Mouse (Mus musculus) common myeloid progenitor, adult 5-6 weeks (primary cell): ENCODE data around the gene Dop1b. TPM values are rescaled to one million over a fixed set of nuclear protein-coding genes. Genes with fewer than 3 reads are reported as not detected.
"Not testable (repeated sequence)": the region's sequence is repeated elsewhere in the genome, so short reads cannot be mapped to it uniquely, and the experiment has no call there.

Source experiments
- ATAC-seq: replicated peaks from 2 replicates; pipeline ENCODE4 v1.8.0; 2016; ENCODE audit warnings: low read depth, mild to moderate bottlenecking, moderate TSS enrichment, inconsistent platforms; ENCODE audit not compliant: poor library complexity, severe bottlenecking
- total RNA-seq: library from RNA; stranded (forward); fragments of 200-1000, 187-1606 nt; gene quantifications from 2 replicates; pipeline ENCODE4 v1.2.3, GENCODE M21; 2017

Dop1b gene
- total RNA-seq, 1 experiment from 2014 or later: 14.2 TPM

DNA sequence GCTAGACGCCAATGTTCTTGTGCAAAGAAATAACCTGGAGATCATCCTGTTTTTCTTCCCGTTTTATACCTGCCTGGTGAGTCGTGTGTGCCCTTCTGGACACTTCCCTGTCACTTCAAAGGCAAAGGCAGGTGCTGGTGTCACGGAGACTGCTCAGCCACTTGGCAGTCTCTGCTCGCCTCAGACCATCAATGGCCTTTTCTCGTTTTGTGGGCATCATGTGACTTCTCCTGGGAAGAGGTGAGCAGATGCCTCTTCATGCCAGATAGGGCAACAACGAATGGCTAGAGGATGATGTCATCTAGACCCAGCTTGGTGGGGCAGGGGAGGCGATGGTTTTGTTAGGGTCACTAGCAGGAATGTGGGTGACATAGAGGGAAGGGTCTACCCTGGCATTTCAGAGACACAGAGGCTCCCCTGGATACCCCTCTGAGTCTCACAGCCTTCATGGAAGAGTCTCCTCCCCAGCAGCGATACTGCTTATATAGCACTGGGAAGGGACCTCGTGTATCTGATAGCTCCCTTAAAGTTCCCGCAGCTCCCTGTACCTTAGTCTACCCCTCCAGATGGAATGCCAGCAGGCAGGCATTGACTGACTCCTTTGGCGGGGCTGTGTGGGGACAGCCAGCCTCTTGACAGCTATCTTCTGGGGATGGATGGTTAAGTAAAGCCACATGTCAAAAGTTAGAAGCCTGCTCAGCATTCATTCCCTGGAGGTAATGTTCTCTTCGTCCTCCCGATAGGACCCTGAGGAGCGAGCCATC, 37.6 kb downstream of the Dop1b start:
- no peak for ATAC-seq

DNA sequence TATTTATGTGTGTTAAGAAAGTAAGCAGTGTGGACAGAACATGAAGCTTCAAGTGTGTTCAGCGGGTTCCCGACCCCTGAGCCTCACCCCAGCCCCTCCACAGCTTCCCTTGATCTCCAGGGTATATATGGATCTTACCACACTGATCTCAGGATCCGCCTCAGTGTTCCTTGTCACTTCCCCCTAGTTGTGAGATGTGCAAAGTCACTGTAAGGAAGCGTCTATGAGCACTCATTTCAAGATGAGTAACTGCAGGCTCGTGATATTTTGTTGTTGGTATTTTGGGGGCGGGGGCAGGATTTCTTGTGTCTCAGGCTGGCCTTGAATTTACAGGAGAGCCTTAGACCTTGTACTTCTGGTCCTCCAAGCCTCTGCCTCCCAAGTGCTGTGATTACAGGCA, 38.8 kb downstream of the Dop1b start:
- peak; percentile 72 for ATAC-seq

DNA sequence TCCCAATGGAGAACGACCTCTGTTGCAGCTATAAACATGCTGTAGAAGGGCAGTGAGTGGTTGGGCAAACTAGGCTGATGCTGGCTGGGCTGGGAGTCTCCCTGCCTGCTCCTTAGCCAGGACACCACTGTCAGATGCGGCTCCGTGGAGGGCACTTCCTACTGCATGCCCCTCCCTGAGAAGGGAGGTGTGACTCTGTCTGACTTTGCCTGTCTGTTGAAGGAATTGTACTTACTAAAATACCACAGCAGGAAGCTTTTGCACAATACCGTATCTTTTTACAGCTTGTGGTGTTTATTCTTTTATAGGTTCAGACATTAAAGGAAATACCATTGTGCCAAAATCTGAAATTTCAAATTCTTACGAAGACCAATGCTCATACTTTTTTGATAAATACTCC, 40.1 kb downstream of the Dop1b start:
- ATAC-seq: peak; percentile 75

DNA sequence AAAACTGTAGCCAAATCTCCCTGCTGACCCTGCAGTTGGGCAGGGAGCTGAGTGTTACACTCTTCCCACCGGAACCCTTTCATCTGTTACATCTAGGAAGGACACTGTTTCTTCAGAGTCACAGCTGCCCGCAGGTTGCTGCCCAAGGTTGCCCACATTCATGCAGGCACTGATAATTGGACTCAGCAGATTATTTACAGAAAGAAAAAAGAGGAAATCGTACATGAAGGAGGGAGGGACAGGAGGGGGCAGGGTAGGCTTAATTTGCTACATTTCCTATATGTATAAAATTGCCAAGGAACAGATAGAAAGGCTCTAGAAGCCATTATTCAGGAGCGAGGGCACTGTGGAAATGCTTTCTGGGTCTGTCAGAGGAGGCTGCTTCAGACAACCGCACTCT, 44.9 kb downstream of the Dop1b start:
- 0 out of 2 replicates have a peak, but pooled peaks have one; percentile 44 for ATAC-seq

DNA sequence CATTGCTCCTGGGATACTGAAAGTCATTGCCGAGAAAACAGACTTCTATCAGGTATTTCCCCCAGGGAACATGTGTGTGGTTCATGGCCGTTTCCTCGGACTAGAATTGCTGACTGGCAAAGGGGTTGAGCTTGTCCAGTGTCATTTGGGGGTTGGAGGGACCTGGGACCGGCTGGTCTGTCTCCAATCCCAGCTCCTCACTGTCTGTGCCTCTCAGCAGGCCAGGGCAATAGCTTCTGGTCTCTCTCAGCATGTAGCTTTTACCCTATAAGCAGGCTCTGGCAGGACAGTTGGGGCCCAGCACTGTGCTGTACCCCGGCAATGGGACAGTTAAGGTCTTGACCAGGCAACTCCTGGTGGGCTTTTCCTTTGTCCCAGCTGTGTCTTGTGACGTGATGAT, 51.7 kb downstream of the Dop1b start:
- no peak for ATAC-seq

DNA sequence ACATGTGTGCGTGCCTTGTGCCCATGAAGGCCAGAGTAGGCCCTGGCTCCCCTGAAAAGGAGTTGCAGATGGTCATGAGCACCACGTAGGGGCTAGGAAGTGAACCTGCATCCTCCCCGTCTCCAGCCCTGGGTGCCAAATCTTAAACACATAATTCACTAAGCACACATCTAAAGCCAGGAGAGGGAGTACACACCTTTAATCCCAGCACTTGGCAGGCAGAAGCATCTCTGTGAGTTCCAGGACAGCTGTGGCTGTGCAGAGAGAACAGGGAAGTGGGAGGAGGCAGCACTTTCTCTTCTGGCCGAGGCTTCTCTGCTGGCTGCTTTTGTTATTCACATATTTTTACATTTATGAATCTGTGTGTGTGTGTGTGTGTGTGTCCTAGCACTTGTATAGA, 52.9 kb downstream of the Dop1b start:
- ATAC-seq: no peak

DNA sequence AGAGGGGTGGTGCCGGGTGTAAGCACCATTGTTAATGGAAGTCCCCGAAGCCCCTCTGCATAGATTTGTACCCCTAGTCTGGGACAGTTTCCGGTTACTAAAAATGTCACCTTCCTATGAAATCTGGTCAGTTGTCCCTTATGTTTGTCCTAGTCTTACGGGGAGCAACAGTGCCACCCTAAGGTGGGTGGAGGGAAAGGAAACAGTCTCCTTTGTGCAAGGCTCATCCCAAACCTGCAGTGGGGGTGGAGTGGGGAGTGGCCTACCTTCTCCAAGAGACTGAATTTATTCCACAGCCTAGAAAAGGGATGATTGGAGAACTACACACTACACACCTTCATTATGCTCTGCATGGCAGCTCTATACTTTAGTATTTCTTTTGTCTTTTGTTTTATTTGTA, 55.3 kb downstream of the Dop1b start:
- ATAC-seq: peak; percentile 72

DNA sequence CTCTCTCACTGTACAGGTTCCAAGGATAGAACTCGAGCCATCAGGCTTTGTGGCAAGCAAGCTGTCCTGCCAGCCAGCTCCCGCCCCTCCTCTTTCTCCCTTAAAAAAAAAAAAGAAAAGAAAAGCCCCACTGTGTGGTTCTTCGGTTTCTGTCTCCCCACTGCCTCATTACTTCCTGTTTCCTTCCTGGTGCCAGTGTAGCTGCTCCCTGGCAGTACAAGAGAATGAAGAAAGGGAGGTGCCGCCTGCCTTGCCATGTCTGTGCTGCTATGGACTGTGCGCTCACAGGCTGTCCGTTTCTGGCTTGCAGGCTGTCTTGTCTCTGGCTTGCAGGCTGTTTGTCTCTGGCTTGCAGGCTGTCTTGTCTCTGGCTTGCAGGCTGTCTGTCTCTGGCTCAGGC, 55.8 kb downstream of the Dop1b start:
- peak; percentile 74 for ATAC-seq

DNA sequence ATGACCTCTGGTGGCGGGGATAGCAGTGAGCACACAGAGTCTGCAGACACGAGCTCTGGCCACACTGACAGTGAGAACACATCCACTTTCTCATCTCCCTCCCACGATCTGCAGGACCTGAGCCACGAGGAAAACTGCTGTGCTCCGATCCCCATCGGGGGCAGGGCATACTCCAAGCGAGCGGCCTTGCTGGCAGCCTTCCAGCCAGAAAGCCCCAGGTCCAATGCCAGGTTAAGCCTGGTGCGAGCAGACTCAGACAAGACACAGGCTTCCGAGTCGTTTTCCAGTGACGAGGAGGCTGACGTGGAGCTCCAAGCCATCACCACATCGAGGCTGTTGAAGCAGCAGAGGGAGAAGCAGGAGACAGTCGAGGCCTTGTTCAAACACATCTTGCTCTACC, 57.9 kb downstream of the Dop1b start:
- no peak for ATAC-seq

DNA sequence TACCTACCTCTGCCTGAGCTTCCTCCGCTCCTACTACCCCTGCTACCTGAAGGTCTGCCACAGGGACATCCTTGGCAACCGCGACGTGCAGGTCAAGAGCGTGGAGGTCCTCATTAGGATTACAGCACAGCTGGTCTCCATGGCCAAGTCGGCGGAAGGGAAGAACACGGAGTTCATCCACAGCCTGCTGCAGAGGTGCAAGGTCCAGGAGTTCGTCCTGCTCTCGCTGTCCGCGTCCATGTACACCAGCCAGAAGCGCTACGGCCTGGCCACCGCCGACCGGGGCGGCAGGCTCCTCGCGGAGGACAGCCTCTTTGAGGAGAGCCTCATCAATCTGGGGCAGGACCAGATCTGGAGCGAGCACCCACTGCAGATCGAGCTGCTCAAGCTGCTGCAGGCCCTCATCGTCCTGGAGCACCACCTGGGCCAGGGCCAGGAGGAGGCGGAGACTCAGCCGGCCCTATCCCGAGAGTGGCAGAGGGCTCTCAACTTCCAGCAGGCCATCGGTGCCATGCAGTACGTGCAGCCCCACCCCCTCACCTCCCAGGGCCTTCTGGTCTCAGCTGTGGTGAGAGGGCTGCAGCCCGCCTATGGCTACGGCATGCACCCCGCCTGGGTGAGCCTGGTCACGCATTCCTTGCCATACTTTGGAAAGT, 58.7 kb downstream of the Dop1b start:
- ATAC-seq: no peak

DNA sequence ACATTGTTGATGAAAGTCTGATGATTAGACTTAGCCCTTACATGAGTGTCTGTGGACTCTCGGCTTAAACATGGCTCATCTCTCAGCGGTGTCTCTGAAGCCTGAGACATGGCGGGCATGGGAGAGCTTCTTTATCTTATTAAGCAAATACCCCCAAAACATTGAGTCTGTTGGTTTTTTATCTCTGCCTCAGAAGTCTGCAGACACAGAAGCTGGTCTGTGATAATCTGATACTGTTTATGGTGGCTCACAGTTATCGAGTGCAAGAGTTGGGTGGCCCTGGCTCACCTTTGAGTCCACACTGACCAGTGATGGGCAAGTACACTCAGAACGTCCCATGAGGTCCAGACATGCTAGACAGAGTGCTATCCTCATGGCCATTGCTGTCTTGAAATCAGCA, 63.0 kb downstream of the Dop1b start:
- peak; percentile 37 for ATAC-seq

DNA sequence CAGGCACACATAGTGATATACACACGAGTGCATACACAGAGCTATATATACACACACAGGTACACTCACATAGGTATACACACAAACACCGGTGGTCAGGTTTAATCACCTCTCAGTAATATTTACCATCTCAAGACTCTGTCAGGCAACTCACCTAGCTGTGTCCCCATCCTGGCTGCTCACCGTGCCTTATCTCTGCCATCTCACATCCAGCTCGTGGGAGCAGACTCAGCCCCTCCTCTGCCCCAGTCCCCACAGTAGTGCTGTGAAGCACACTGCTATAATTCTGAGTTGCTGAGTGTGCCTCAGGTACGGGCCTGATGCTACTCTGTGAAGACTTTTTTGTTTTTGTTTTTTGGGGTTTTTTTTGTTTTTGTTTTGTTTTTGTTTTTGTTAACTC, 64.8 kb downstream of the Dop1b start:
- ATAC-seq: no peak

DNA sequence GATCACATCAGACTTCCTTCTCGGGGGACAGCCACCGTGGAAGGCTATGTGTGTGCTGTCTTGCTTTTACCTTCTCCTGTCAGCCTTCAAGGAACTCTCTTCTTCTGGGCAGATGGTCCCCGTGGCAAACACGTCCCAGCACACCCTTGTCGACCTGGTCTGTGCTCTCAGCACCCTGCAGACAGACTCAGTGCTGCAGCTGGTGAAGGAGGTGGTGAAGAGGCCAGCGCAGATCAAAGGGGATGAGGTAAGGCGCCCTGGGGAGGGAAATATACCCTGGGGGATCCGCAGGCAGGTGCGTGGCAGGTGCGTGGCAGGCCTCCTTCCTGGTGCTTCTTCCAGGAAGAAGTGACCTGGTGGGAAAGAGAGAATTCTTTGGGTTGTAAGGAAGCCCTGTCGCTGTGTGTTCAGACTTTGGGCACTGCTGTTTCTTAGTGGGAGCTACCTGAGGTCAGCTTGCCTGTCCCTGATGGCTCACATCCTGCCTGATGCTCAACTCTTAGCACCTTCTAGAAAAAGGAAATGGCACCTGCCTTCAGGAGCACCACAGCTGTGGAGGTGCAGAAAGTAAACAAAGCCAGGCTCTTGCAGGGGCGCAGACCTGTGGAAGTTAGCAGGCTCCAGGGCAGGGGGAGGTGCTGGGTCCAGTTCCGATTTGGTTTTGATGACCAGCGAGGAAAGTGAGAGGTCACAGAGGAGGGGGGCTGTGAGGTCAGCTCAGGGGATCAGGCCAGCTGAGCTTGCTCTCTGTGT, 65.7 kb downstream of the Dop1b start:
- no peak for ATAC-seq

DNA sequence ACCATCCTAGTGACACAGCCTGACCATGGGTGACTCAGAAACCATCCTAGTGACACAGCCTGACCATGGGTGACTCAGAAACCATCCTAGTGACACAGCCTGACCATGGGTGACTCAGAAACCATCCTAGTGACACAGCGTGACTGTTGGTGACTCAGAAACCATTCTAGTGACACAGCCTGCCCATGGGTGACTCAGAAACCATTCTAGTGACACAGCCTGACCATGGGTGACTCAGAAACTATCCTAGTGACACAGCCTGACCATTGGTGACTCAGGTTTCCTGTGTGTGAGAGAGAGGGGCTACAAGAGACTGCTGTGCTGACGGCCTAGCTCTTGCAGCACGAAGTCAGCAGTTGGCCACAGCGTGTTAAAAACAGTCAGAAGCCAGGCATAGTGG, 66.7 kb downstream of the Dop1b start:
- ATAC-seq: not testable (repeated sequence)

DNA sequence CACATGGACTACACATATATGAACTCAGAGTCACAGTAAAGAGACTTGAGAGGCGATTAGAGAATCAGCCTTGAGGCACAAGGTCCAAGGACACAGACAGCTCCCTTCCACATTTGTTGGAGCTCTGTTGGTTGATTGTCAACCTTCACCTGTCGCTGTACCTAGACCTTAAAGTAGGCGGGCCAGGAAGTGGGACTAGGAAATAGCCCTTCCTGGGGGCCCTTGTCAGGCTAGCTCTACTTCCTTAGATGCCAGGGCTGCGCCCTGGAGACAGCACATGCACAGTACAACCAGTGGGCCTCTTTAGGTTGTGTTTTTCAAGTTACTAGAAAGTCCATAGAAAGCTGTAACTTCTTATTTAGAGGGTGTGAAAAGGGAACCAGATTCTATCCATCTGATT, 67.8 kb downstream of the Dop1b start:
- no peak for ATAC-seq

DNA sequence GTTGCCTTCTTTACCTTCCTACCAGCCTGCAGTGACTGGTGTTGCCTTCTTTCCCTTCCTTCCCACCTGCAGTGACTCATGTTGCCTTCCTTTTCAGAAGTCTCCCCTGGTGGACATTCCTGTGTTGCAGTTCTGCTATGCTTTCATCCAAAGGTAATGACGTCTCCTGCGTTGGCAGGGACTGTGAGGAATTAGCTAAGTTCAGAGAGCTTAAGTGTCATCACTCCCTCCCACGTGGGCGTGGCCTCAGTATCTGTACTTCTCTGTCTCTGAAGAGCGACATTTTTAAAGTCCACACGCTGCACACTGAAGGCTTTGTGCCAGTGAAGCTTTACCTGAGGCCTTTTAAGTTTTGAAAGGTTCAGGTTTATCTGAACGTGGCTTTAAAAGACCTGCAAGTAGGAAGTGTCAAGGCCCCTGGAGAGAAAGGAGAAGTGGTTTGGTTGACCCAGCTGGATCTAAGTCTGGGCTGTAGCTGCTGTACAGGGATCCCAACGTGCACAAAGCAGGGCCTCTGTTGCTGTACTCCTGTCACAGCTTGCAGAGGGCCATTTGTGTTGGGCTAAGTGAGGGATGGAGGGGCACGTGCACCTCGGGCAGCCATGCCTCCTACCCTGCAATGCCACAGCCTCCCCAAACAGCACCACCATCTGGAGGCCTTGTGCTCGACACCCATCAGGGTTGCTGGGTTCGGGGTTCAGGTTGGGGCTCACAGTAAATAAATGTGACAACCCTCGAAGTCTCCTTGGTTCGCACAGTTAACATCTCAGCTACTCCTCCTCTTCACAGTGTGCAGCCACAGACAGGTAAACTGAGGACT, 69.2 kb downstream of the Dop1b start:
- ATAC-seq: peak; percentile 72

DNA sequence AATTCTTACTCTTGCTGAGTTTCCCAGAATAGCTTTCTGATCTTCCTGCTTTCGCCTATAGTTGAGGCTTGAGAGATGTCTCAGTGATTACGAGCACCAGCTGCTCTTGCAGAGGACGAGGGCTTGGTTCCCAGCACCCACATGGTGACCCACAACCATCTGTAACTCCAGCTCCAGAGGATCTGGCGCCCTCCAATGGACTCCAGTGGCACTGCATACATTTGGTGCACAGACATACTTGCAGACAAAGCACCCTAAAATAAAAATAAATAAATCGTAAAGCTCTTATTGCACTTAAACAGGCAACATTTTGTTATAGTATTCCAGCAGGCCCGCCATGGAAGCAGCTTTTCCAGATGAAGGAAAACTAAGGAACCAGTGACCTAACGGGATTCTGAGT, 72.5 kb downstream of the Dop1b start:
- no peak for ATAC-seq

DNA sequence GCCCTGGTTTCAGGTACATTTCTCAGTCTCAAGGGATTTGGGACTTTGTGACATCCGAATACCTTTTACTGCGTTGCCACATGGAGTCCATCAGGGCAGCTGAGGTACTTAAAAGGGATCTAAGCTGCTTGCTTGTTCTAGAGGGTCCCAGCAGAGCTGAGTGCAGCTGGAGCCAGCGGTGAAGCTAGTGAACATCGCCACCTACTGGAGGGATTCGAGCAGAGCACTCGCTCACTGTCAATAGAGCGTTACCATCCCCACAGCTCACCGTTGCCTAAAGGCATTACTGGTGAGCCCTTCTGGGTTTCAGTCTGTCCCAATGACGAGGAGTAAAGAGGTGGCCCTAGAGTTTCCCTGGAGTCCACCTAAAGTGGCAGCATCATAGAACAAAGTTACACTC, 74.1 kb downstream of the Dop1b start:
- peak; percentile 72 for ATAC-seq

DNA sequence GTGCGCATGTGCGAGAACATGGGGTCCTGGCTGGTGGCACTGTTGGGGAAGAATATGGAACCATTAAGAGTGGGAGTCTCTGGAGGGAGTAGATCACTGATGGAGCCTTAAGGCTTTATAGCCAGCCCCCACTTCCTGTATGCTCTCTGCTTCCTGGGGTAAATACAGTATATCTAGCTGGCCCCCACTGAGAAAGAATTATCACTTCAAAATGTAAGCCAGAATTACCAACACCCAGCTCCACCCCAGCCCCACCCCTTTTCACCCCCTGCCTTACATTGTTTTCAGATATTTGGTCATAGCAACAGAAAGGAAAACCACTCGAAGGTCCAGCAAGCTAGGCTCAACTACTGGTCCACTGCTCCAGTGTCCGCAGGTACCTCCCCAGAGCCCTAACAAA, 76.7 kb downstream of the Dop1b start:
- ATAC-seq: no peak

DNA sequence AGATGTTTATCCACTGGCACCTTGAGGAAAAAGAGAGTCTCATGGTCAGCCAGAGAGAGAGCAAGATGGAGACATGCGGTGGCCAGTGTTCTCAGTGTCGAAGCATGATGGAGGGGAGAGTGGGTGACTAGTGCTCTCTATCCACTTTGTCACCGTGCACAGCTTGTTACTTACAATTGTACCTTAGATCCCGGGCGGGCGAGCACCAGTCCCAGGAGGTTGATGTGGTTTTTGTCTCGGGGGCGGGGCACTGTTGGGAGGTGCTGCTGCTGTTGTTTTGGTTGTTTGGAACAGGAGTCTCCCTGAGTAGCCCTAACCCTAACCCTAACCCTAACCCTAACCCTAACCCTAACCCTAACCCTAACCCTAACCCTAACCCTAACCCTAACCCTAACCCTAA, 77.2 kb downstream of the Dop1b start:
- no peak for ATAC-seq
